Mouse (Mus musculus) inflammation-experienced regulatory T-cells, adult 6 months (primary cell): ENCODE measurements around the gene Ybx2. TPM values are rescaled to one million over a fixed set of nuclear protein-coding genes. Genes with fewer than 3 reads are reported as not detected.
A peak's percentile ranks its signal among the peaks of the same experiment; 100 is the strongest.
"Not testable (repeated sequence)": the region's sequence is repeated elsewhere in the genome, so short reads cannot be mapped to it uniquely, and the experiment has no call there.

Experiments
- ATAC-seq: one replicate; pipeline ENCODE4 v1.8.0; 2017
- polyA plus RNA-seq, 3 experiments: library from polyadenylated mRNA; unstranded; fragments of 100-300 nt; shearing (Covaris generic); gene quantifications; one replicate each; pipeline ENCODE4 v1.2.1; 2017

Gene Ybx2
- polyA plus RNA-seq, 3 experiments from 2014 or later = not detected

GRCm38 (mm10) chr11:69914917-69915430 is 20.6 kb upstream of the Ybx2 start:
- no peak for ATAC-seq

- ATAC-seq = no peak
These were observed 19.6 kb upstream of the Ybx2 start for GRCm38 (mm10) chr11:69915667-69916627.

GRCm38 (mm10) chr11:69916652-69917378 is 18.8 kb upstream of the Ybx2 start:
- not testable (repeated sequence) for ATAC-seq

GRCm38 (mm10) chr11:69917379-69917948 is 18.1 kb upstream of the Ybx2 start:
- ATAC-seq = no peak

GRCm38 (mm10) chr11:69918118-69918517 is 17.5 kb upstream of the Ybx2 start:
- no peak for ATAC-seq

- ATAC-seq = no peak
These were observed 16.5 kb upstream of the Ybx2 start for GRCm38 (mm10) chr11:69919053-69919452.

- peak; percentile 46 for ATAC-seq
These were observed 15.8 kb upstream of the Ybx2 start for GRCm38 (mm10) chr11:69919661-69920265.

- no peak for ATAC-seq
These were observed 15.1 kb upstream of the Ybx2 start for GRCm38 (mm10) chr11:69920266-69921031.

GRCm38 (mm10) chr11:69921114-69922011 is 14.2 kb upstream of the Ybx2 start, which contains the start of gene Eif5a:
Gene Eif5a, minus strand, starts transcription at chr11:69921958.
- ATAC-seq = peak; percentile 76

- ATAC-seq = no peak
These were observed 13.4 kb upstream of the Ybx2 start for GRCm38 (mm10) chr11:69922012-69922756.

GRCm38 (mm10) chr11:69922796-69923195 is 12.8 kb upstream of the Ybx2 start:
- no peak for ATAC-seq

GRCm38 (mm10) chr11:69927501-69927900 is 8.1 kb upstream of the Ybx2 start:
- ATAC-seq = no peak

- ATAC-seq = no peak
These were observed 5.9 kb upstream of the Ybx2 start for GRCm38 (mm10) chr11:69929712-69930111.

GRCm38 (mm10) chr11:69930176-69930575 is 5.4 kb upstream of the Ybx2 start:
- not testable (repeated sequence) for ATAC-seq

- no peak for ATAC-seq
These were observed 4.5 kb upstream of the Ybx2 start for GRCm38 (mm10) chr11:69930967-69931537.

- no peak for ATAC-seq
These were observed 3.8 kb upstream of the Ybx2 start for GRCm38 (mm10) chr11:69931769-69932168.

- no peak for ATAC-seq
These were observed 3.3 kb upstream of the Ybx2 start for GRCm38 (mm10) chr11:69932254-69932653.

GRCm38 (mm10) chr11:69933066-69933465 is 2.5 kb upstream of the Ybx2 start:
- ATAC-seq = no peak

GRCm38 (mm10) chr11:69934169-69934568 is 1.4 kb upstream of the Ybx2 start:
- peak; percentile 71 for ATAC-seq
